8 mouse cellular contexts compared by ENCODE assay signal in genomic region chr4:13206679-13207553, GRCm38 (mm10).
A peak's percentile ranks its signal among the peaks of the same experiment; 100 is the strongest.
DNase-seq lines count a peak whose midpoint lies in the region; ATAC-seq and TF ChIP-seq lines count a peak whose summit lies in the region.

No protein-coding gene starts in this region.

- no peak for TF ChIP-seq CTCF in gastrocnemius, adult 2 months (IDR thresholded peaks at IDR 0.05)

- H3K4me1 ChIP-seq in heart, embryonic 16.5 days (ENCODE audit: control insufficient read depth, insufficient read depth, low read length), result peaks cover 7% of the 10 kb centered on the region; the same call in 1 of the 2 replicates
- H3K4me1 ChIP-seq in neural tube, embryonic 15.5 days, result peaks cover 10% of the 10 kb centered on the region

- H3K27me3 ChIP-seq in heart, embryonic 16.5 days (ENCODE audit: control insufficient read depth, insufficient read depth, low read length), result no peaks in the 10 kb centered on the region
- 0 out of 2 replicates have a peak, but pooled peaks cover 3% of the 10 kb centered on the region for H3K27me3 ChIP-seq in neural tube, embryonic 15.5 days (replicated peaks)

- H3K9ac ChIP-seq in heart, embryonic 16.5 days (ENCODE audit: low read length), result peak overlapping the region; percentile 52; the same call in 1 of the 2 replicates
- 0 out of 2 replicates have a peak overlapping the region, but pooled peaks have one; percentile 5 for H3K9ac ChIP-seq in neural tube, embryonic 15.5 days (replicated peaks)

- intact Hi-C loops in gastrocnemius, adult 2 months (cut with DNase I), result no loop called here

- ATAC-seq in heart, embryonic 16.5 days (replicated peaks; ENCODE audit: extremely low read depth, insufficient read depth, low FRiP score), result no peak
- peak; percentile 81; the same call in 1 of the 2 replicates for ATAC-seq in neural tube, embryonic 15.5 days (ENCODE audit: low FRiP score)

- 26% methylated on average over 11 of the region's 11 CpGs for WGBS in heart, embryonic 16.5 days
- 16% methylated on average over 11 of the region's 11 CpGs for WGBS in neural tube, embryonic 15.5 days

- no peak for DNase-seq in gastrocnemius, adult 2 months
- no peak for DNase-seq in gastrocnemius, adult 18-20 months (ENCODE audit: low spot score)
- DNase-seq in embryo, embryonic 9.5 days (ENCODE audit: extremely low spot score), result peak; percentile 12
- DNase-seq in left cerebral cortex, adult 8-10 months (ENCODE audit: low spot score in 2 of 2), result peak; percentile 31 to 64
- DNase-seq in spleen, adult 18-20 months, result no peak
- no peak for DNase-seq in urinary bladder, postnatal 4 days (ENCODE audit: low spot score in 2 of 2)

- H3K27ac ChIP-seq in gastrocnemius, adult 2 months, result no peak overlapping the region
- H3K27ac ChIP-seq in heart, embryonic 16.5 days (ENCODE audit: low read length), result no peak overlapping the region
- peak overlapping the region; percentile 54; the same call in 1 of the 2 replicates for H3K27ac ChIP-seq in neural tube, embryonic 15.5 days (replicated peaks)

- H3K4me2 ChIP-seq in heart, embryonic 16.5 days (ENCODE audit: low read depth, low read length), result peak overlapping the region; percentile 60
- peak overlapping the region; percentile 56 for H3K4me2 ChIP-seq in neural tube, embryonic 15.5 days

- no peaks in the 10 kb centered on the region for H3K36me3 ChIP-seq in heart, embryonic 16.5 days (ENCODE audit: control insufficient read depth, insufficient read depth)
- H3K36me3 ChIP-seq in neural tube, embryonic 15.5 days, result no peaks in the 10 kb centered on the region

- no peaks in the 10 kb centered on the region for H3K9me3 ChIP-seq in heart, embryonic 16.5 days (replicated peaks; ENCODE audit: control insufficient read depth, low read length)
- no peaks in the 10 kb centered on the region for H3K9me3 ChIP-seq in neural tube, embryonic 15.5 days (replicated peaks)

- peak overlapping the region; percentile 8; the same call in 1 of the 2 replicates for H3K4me3 ChIP-seq in gastrocnemius, adult 2 months
- H3K4me3 ChIP-seq in heart, embryonic 16.5 days (ENCODE audit: low read length), result peak overlapping the region; percentile 41
- H3K4me3 ChIP-seq in neural tube, embryonic 15.5 days (replicated peaks), result peak overlapping the region; percentile 29

Comparison
In these comparisons a context has a peak if more than half of its experiments do, and no peak if none do; other contexts are left out.
1. DNase-seq: peak in embryo, embryonic 9.5 days (single experiment) and left cerebral cortex, adult 8-10 months (2 of 2); none in gastrocnemius, adult 2 months (single experiment), gastrocnemius, adult 18-20 months (single experiment), spleen, adult 18-20 months (0 of 2) and urinary bladder, postnatal 4 days (0 of 2).
2. Peak in every context shown above with its lines, with median percentiles within 50 percentile points of each other: H3K4me3 ChIP-seq.